In genomic region chr13:41238805-41239130, GRCm38 (mm10) we compare ENCODE assay signal across 9 mouse cellular contexts. TPM values are rescaled to one million over a fixed set of nuclear protein-coding genes. Genes with fewer than 3 reads are reported as not detected.
DNase-seq lines count a peak whose midpoint lies in the region; ATAC-seq lines count a peak whose summit lies in the region.
"Had no signal": no experiment of that assay in that cellular context is flagged by ENCODE, and none has a peak within 500 bp of the region (broad histone marks: within the 10 kb centered on the region; RNA-seq: fewer than 3 reads in every experiment).

No protein-coding gene starts in this region.

- WGBS in kidney, embryonic 14.5 days = 10% methylated on average over 5 of the region's 5 CpGs

- H3K36me3 ChIP-seq in kidney, embryonic 14.5 days (ENCODE audit: control insufficient read depth, insufficient read depth, low read length) = no peaks in the 10 kb centered on the region

- no peaks in the 10 kb centered on the region for H3K4me1 ChIP-seq in kidney, embryonic 14.5 days (ENCODE audit: control insufficient read depth, insufficient read depth, low read length)

- no peak overlapping the region for H3K4me2 ChIP-seq in kidney, embryonic 14.5 days (replicated peaks; ENCODE audit: low read depth, low read length)

- H3K4me3 ChIP-seq in kidney, embryonic 14.5 days (ENCODE audit: low read length) = no peak overlapping the region
- H3K4me3 ChIP-seq: megakaryocyte, embryonic 14.5 days had no signal

- H3K9ac ChIP-seq in kidney, embryonic 14.5 days (ENCODE audit: low read depth, low read length) = no peak overlapping the region

- 0 out of 2 replicates have a peak, but pooled peaks cover 3% of the 10 kb centered on the region for H3K9me3 ChIP-seq in kidney, embryonic 14.5 days (ENCODE audit: control insufficient read depth, low read length)

- ATAC-seq in kidney, embryonic 14.5 days (ENCODE audit: low FRiP score, low TSS enrichment) = no peak
- peak; percentile 61 for ATAC-seq in CD4-positive, CD25-positive, alpha-beta regulatory T cell, adult 4 months

- no peaks in the 10 kb centered on the region for H3K27me3 ChIP-seq in kidney, embryonic 14.5 days (ENCODE audit: control insufficient read depth, insufficient read depth, low read length)

- DNase-seq in kidney, postnatal 14 days = peak; percentile 27
- peak; percentile 69 for DNase-seq in MN1 (ENCODE audit: low spot score)
- DNase-seq in forelimb bud, embryonic 11.5 days (ENCODE audit: low read depth, low spot score) = peak; percentile 73
- no peak for DNase-seq in urinary bladder, postnatal 4 days (ENCODE audit: low spot score in 2 of 2)
- no peak for DNase-seq in frontal cortex, postnatal 25 days (ENCODE audit: low spot score in 2 of 2)

- H3K27ac ChIP-seq in kidney, embryonic 14.5 days (ENCODE audit: low read depth, low read length) = no peak overlapping the region

RNA-seq across cellular contexts. Expression of gene Smim13, which starts 10.9 kb away (rescaled TPM):
- 7.2 and 11.0 TPM in 2 replicates for polyA plus RNA-seq in kidney, embryonic 14.5 days (2014; fragmentation: Nextera tagmentation; extraction: Ambion mirVana)
- polyA plus RNA-seq in CD4-positive, CD25-positive, alpha-beta regulatory T cell, adult 4 months (2017; shearing (Covaris generic)) = 1 to 10 TPM; 2.4 to 4.1 TPM

RNA-seq across cellular contexts. Expression of gene Elovl2, which starts 18.6 kb away (rescaled TPM):
- polyA plus RNA-seq in kidney, embryonic 14.5 days (2014; fragmentation: Nextera tagmentation; extraction: Ambion mirVana) = 8.7 and 13.2 TPM in 2 replicates
- not detected for polyA plus RNA-seq in CD4-positive, CD25-positive, alpha-beta regulatory T cell, adult 4 months (2017; shearing (Covaris generic))

RNA-seq across cellular contexts. Expression of gene Gm17364, which starts 35.0 kb away (rescaled TPM):
- not detected in 2 replicates for polyA plus RNA-seq in kidney, embryonic 14.5 days (2014; fragmentation: Nextera tagmentation; extraction: Ambion mirVana)
- not detected for polyA plus RNA-seq in CD4-positive, CD25-positive, alpha-beta regulatory T cell, adult 4 months (2017; shearing (Covaris generic))
- polyA plus RNA-seq: frontal cortex, adult 2 months had no signal

Comparison
In these comparisons a context has a peak if more than half of its experiments do, and no peak if none do; other contexts are left out.
1. DNase-seq: peak in kidney, postnatal 14 days (single experiment), MN1 (single experiment) and forelimb bud, embryonic 11.5 days (single experiment); none in urinary bladder, postnatal 4 days (0 of 2) and frontal cortex, postnatal 25 days (0 of 2).